Mouse (Mus musculus): ENCODE data around the gene Arfgef2. TPM values are rescaled to one million over a fixed set of nuclear protein-coding genes. Genes with fewer than 3 reads are reported as not detected.

Gene Arfgef2
- 10 to 100 TPM; 25.7 to 27.0 TPM for total RNA-seq (2021)
- long read RNA-seq, experiment 1, partial matches to known transcripts, result 0 of 3 reads
- long read RNA-seq, experiment 1, other reads (novel, unspliced or antisense), result 3 of 3 reads
- long read RNA-seq, experiment 2, partial matches to known transcripts, result 3 of 14 reads
- long read RNA-seq, experiment 2, other reads (novel, unspliced or antisense), result 11 of 14 reads

DNA sequence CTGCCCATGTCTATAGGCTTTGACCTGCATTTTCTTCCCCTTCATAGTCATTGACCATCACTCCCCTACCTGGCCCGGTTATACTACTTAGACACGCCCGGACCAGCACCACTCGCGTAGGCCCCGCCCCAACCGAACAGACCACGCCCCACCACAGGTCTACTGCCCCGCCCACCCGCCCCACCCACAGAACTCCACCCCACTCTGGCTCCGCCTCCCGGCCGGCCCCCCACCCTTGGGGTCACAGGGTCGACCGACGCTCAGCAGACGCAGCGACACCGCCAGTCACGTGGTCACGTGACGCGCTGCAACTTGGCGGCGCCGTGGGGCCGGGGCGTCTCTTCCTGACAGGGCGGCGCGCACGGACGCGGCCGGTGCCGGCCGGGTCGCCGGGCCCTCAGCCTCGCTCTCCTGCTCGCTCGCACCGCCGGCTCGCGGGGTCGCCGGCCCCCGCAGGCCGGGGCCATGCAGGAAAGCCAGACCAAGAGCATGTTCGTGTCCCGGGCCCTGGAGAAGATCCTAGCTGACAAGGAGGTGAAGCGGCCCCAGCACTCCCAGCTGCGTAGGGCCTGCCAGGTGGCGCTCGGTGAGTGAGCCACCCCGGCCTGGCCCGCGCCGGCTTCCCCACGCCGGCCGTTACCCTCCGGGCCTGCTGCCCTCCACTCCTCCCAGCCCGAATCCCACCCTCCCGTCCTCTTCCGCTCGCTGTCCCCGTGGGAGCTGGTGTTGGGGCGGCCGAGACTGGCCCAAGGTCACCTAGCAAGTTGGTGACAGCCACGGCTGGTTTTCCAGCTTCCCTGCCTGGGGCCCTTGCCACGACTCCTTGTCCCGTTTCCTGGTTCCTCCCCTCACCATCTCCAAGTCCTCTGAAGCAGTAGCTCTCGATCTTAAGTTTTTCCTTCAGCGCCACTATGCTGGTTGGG lies at the start of gene Arfgef2:
Gene Arfgef2 (plus strand): TSS at position 339 of the 923 bp plus-strand sequence.
- peak; percentile 90 for DNase-seq

- DNase-seq, result no peak
These were observed 47.4 kb upstream of the Arfgef2 start for GRCm38 (mm10) chr2:166757969-166758368.

DNA sequence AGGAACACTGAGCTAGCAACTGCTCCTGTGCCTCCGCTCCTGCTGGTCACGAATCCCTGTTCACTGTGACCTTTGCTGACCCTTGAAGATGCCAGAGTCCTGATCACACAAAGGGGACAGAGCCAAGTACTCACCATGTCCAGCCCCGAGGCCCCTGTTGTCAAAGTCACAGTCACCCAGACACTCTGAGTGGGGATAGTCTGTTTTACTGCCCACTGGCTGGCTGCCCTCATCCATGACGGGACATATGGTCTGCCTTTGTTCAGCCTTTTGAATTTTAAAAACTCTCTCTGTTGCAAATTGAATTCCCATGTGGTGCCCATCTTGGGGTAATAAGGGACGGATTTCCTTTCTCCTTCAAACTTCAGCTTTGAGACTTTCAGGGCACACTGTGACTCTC lies 41.3 kb upstream of the Arfgef2 start:
- no peak for DNase-seq

GRCm38 (mm10) chr2:166767591-166767990 lies 37.8 kb upstream of the Arfgef2 start:
- no peak for DNase-seq

DNA sequence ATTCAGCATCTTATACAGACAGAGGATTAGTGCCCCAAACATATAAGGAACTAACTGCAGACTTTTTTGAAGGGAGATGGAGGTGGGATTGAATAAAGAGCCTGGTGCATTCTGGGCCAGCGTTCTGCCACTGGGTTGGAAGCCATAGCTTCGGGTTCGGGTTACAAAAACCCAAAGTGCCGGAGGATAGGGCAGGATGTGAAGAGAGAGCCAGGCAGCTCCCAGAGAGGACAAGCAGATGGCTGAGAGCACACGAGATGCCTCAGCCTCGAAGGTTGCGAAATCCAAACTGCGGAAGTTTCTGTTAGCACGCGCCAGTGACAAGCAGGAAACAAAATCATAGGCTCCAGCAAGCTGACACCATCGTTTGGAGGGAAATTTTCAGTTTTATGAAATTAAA lies 34.0 kb upstream of the Arfgef2 start:
- peak; percentile 47 for DNase-seq

GRCm38 (mm10) chr2:166773587-166773986 lies 31.8 kb upstream of the Arfgef2 start:
- DNase-seq, result no peak

DNA sequence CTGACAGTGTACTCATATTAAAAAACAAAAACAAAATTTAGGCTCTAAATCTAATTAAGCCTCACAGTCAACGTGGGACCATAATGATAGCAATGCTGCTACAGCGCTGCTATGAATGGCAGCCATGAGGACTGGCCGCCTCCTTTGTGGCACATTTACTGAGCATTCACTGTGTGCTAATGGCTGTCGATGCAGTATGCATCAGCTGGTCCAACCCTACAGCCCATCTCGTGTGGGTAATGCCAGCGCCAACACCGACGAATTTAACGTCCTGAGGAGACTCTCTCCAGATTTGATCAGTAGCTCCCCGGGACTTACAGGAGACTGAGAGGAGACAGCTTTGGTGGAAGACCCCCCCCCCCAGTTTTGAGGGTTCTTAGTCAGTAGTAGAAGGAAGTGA lies 31.1 kb upstream of the Arfgef2 start:
- no peak for DNase-seq

DNA sequence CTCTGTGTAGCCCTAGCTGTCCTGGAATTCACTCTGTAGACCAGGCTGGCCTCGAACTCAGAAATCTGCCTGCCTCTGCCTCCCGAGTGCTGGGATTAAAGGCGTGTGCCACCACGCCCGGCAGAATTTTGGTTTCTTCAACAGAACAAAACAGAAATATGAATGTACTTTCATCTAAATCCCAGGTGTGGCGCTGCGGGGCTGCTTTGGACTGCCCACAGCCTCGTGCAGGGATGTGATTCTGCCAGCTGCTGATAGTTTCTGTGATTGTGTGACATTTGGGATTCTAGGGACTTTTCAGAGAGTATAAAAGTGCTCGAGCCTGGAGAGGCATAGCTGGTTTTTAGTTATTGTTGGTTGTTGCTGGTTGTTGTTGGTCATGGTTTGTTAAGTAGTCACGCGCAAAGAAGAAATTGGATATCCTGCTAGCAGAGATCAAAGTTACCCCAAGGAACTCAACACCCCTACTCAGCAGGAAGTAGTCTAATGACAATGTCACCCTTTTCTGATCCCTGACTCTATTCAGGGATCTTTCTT lies 30.0 kb upstream of the Arfgef2 start:
- no peak for DNase-seq

DNA sequence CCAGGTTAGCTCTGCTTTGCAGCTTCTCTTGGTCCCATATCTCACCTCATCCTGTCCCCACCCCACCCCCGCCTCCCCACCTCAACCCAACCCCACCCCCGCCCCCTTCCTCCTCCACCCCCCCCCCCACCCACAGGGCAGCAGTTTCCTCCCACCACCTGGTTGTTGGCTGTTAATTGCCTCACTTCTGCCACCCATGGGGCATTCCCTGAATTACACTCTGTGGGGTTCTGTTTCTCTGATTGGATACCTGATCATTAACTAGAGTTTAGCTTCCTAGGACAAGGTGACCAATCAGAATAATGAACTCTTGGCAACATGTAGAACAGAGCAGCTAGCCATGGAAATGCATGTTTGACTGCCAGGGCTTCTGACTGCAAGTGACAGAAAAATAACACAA lies 29.1 kb upstream of the Arfgef2 start:
- DNase-seq, result no peak

- no peak for DNase-seq
These were observed 25.4 kb upstream of the Arfgef2 start for GRCm38 (mm10) chr2:166779956-166780355.

DNA sequence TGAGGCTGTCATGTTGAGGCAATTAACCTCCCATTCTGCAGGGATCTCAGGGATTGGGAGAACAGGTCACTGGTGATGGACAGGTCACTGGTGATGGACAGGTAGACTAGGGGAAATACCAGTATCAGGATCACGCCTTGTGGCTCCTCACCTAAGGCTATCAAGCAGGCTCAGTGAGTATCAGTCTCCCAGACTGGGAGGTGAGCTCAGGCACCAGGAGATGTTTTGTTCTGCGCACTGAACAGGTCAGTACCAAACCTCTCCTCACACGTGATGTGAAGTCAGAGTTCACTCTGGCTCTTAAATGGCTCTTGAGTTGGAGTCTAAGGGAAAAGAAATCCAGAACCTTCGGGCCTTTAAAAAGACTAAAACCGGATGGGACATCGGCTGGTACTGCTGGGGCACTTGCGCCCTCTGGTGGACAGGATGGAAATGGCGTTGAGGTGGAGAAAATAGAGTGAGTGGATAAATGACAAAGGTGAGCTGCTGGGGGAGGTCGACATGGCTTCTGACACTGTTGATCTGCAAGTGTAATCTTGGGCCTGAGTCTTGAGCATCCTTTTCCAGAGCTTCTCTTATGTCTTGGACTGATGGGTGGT lies 24.3 kb upstream of the Arfgef2 start:
- DNase-seq, result peak; percentile 25

DNA sequence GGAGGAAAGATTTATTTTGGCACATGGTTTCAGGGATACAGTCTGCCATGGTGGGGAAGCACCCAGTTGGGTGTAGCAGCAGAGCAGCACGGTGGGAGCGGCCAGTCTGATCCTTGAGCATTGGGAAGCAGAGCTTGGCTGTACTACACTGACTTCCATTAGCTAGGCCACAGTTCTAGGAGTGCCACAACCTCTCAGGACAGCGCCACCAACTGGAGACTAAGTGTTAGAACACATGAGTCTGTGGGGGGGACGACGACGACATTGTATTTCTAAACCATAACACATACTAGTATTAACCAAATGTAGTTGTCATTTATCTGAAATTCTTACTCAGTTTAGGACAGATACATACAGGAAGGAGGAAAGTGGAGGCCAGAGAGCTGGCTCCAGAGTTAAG lies 21.0 kb upstream of the Arfgef2 start:
- no peak for DNase-seq

- DNase-seq, result peak; percentile 81
These were observed 18.9 kb upstream of the Arfgef2 start for GRCm38 (mm10) chr2:166786353-166787004.

DNA sequence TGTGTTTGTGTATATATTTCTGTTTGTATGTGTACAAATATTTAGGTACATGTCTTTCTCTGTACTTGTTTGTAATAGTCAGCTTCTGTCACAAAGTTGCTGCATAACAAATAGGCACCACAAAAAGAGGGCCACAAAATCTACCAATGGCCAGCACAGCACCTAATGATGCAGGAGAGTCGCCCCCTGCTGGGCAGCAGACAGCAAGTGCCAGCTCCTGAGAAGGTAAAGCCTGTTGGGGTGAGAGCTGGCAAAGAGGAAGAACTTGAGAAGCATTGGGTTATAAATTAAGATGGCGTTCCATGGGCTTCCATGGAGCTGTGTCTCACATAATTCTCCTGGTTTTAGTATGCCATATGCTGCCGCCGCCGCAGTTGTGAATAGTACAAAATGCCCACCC lies 13.7 kb upstream of the Arfgef2 start:
- DNase-seq, result no peak

DNA sequence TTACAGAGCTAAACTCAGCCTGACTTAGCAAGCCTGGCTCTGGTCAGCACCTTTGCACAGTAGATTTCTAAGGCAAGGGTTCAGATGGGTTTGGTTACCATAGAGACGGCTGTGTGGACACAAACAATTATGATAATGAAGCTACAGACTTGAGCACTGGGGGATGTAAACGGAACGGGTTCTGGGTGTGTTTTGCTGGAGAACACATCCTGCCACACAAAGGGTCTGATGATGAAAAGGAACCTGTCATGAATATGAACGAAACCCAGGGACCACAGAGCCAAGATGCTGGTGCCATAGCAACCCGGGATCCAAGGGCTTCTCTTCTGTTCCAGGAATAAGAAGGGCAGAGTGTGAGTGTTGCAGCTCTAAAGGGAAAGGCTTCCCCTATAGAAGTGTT lies 13.0 kb upstream of the Arfgef2 start, which contains the start of gene Trp53rkb:
Gene Trp53rkb (plus strand): TSS at position 177 of the 400 bp plus-strand sequence.
- DNase-seq, result no peak

GRCm38 (mm10) chr2:166793542-166794214 lies 11.7 kb upstream of the Arfgef2 start:
- peak; percentile 81 for DNase-seq

- DNase-seq, result no peak
These were observed 5.5 kb upstream of the Arfgef2 start for GRCm38 (mm10) chr2:166799615-166800472.

DNA sequence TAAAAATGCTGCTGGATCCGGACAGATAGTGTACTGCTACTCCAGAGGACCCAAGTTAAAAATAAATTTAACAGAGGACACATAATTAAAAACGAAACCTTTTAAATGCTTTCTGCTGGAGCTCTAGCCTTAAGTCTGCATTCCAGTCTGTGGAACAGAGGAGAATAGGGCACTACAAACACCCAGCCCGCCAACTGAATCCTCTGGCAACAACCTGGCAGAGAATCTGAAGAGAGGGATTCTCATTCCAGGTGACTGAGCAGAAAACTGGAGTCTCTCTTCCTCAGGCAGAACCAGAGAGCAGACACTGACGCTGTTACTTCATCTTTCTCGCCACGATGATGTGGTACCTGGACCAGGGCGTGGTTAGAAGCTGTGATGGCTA lies 4.9 kb upstream of the Arfgef2 start:
- DNase-seq, result no peak

- no peak for DNase-seq
These were observed 4.0 kb upstream of the Arfgef2 start for GRCm38 (mm10) chr2:166801436-166801835.

GRCm38 (mm10) chr2:166803298-166803697 lies 2.1 kb upstream of the Arfgef2 start:
- no peak for DNase-seq

Measured in gastrocnemius, postnatal 25 days (tissue).